Mouse (Mus musculus) stomach, embryonic 16.5 days (tissue): ENCODE data around the gene Fam131b. TPM values are rescaled to one million over a fixed set of nuclear protein-coding genes. Genes with fewer than 3 reads are reported as not detected.

Experiments used
- ATAC-seq: fragments of 200-750 bp; cut with Nextera tagmentation; 2 replicates; pipeline ENCODE4 v1.8.0; 2017; ENCODE audit warnings: moderate number of reproducible peaks, moderate TSS enrichment; ENCODE audit not compliant: insufficient read depth, low FRiP score
- H3K27ac ChIP-seq: fragments of 300-500 bp; sonication (generic); 2 replicates; pipeline ENCODE4 v1.5.1; 2014; ENCODE audit warnings: low read length
- H3K27me3 ChIP-seq: fragments of 300-500 bp; sonication (generic); 2 replicates; pipeline ENCODE4 v1.6.1; 2014; ENCODE audit warnings: low read length, control low read depth, mixed read lengths; ENCODE audit not compliant: control insufficient read depth, insufficient read depth
- H3K36me3 ChIP-seq: fragments of 300-500 bp; sonication (generic); 2 replicates; pipeline ENCODE4 v1.6.1; 2014; ENCODE audit warnings: low read length; ENCODE audit not compliant: control insufficient read depth, insufficient read depth
- H3K4me1 ChIP-seq: fragments of 300-500 bp; sonication (generic); 2 replicates; pipeline ENCODE4 v1.6.1; 2014; ENCODE audit warnings: low read length, control low read depth, mixed read lengths; ENCODE audit not compliant: control insufficient read depth, insufficient read depth
- H3K4me2 ChIP-seq: fragments of 300-500 bp; sonication (generic); 2 replicates; pipeline ENCODE4 v1.6.1; 2014; ENCODE audit warnings: low read depth, low read length, mixed read lengths
- H3K4me3 ChIP-seq: fragments of 300-500 bp; sonication (generic); replicated peaks from 2 replicates; pipeline ENCODE4 v1.5.1; 2014; ENCODE audit warnings: mild to moderate bottlenecking, low read length
- H3K9ac ChIP-seq: fragments of 300-500 bp; sonication (generic); 2 replicates; pipeline ENCODE4 v1.6.1; 2014; ENCODE audit warnings: low read length
- H3K9me3 ChIP-seq: fragments of 300-500 bp; sonication (generic); replicated peaks from 2 replicates; pipeline ENCODE4 v1.6.1; 2016; ENCODE audit warnings: low read length, control low read depth; ENCODE audit not compliant: control insufficient read depth
- WGBS: fragments of 180-500 bp; shearing (Covaris S2); extraction: QIAGEN DNeasy Blood & Tissue Kit; methylation state at CpG from one replicate; pipeline ENCODE4 v1.1.7; 2014; 5-methylcytosine and 5-hydroxymethylcytosine counted together
- polyA plus RNA-seq: library from polyadenylated mRNA; unstranded; fragments of >200 nt; fragmentation: Nextera tagmentation; extraction: Ambion mirVana; gene quantifications from 2 replicates; pipeline ENCODE4 v1.2.1, GENCODE M21; 2015

The Fam131b gene
- polyA plus RNA-seq, 1 experiment from 2014 or later = 0.32 TPM

GRCm38 (mm10) chr6:42350968-42351775 lies 26.7 kb upstream of the Fam131b start:
- no peak for ATAC-seq
- peak overlapping the region; percentile 97 for H3K27ac ChIP-seq
- peak overlapping the region; percentile 95 for H3K4me2 ChIP-seq
- peak overlapping the region; percentile 96 for H3K9ac ChIP-seq
- peaks cover 14% of the 10 kb centered on the region; the same call in 1 of the 2 replicates for H3K36me3 ChIP-seq
- WGBS = 32% methylated on average over 13 of the region's 13 CpGs
- H3K4me1 ChIP-seq = peaks cover 48% of the 10 kb centered on the region
- peak overlapping the region; percentile 83 for H3K4me3 ChIP-seq
- H3K27me3 ChIP-seq = no peaks in the 10 kb centered on the region
- H3K9me3 ChIP-seq = no peaks in the 10 kb centered on the region

GRCm38 (mm10) chr6:42350021-42350967 lies 25.9 kb upstream of the Fam131b start:
- peak overlapping the region; percentile 96 for H3K9ac ChIP-seq
- no peaks in the 10 kb centered on the region for H3K9me3 ChIP-seq
- H3K4me1 ChIP-seq = peaks cover 47% of the 10 kb centered on the region
- ATAC-seq = peak; percentile 2
- peak overlapping the region; percentile 97 for H3K27ac ChIP-seq
- H3K36me3 ChIP-seq = peaks cover 9% of the 10 kb centered on the region; the same call in 1 of the 2 replicates
- H3K27me3 ChIP-seq = no peaks in the 10 kb centered on the region
- WGBS = under 1% methylated on average over 69 of the region's 72 CpGs
- H3K4me2 ChIP-seq = peak overlapping the region; percentile 95
- H3K4me3 ChIP-seq = peak overlapping the region; percentile 83

DNA sequence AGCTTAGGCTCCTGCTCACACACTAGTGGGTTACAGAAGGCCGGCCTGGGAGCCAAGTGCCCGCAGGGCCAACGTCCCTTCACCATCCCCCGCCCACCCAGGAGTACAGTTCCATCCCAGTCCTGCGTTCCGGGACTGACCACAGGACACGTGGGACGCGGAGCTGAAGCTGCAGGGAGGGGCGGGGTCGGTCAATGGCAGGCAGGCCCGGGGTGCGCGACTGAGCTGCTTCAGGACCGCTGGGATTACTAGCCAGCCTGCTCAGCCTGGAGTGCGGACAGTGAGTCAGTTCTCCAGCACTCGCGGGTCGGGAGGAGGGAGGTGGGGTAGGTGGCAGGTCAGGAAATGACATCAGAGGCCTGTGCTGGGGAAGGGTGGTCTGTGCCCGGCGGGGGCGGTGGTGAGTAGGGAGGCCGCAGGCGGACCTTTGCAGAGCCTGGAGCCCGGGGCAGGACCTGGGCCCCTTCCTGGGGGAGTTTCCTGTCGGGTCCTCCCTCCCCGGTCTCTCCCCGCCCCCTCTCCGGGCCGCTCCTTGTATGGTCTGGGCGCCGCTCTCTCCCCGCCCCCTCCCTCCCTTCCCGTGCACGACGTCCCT lies 25.1 kb upstream of the Fam131b start, which contains the start of gene Zyx:
TSS of gene Zyx (plus strand) at position 205 of the 595 bp plus-strand sequence.
- H3K4me2 ChIP-seq = peak within 1 kb of the TSS; percentile 95
- H3K36me3 ChIP-seq = peaks cover 9% of the 10 kb centered on the region; the same call in 1 of the 2 replicates
- H3K4me3 ChIP-seq = peak within 1 kb of the TSS; percentile 83
- H3K27me3 ChIP-seq = no peaks in the 10 kb centered on the region
- ATAC-seq = peak; percentile 94
- H3K9me3 ChIP-seq = no peaks in the 10 kb centered on the region
- H3K9ac ChIP-seq = peak within 1 kb of the TSS; percentile 96
- 0% methylated on average over 23 of the region's 36 CpGs for WGBS
- H3K27ac ChIP-seq = peak within 1 kb of the TSS; percentile 97
- peaks cover 41% of the 10 kb centered on the region for H3K4me1 ChIP-seq

DNA sequence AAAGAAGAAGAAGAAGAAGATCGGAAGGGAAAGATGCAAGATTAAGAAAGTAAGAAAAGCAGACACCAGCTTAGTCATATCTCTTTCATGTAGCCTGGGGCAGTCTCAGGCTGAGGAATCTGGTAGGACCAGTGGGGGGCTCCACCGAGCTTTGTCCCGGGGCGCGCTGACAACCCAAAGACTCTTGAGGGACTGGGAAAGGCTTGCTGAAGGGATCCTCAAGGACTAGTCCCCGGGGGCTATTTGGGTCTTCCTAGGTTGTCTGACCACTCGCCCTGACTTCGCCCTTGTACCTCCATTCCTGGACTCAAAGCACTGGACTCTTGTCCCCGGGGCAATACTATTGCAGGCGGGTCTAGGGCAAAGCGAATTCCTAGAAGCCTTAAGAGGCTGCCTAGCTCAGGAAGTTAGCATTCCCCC lies 24.6 kb upstream of the Fam131b start:
- 2% methylated on average over 11 of the region's 11 CpGs for WGBS

GRCm38 (mm10) chr6:42348281-42349005 lies 24.0 kb upstream of the Fam131b start:
- H3K4me1 ChIP-seq = peaks cover 30% of the 10 kb centered on the region
- no peak overlapping the region for H3K27ac ChIP-seq
- no peak for ATAC-seq
- H3K4me2 ChIP-seq = peak overlapping the region; percentile 95
- peak overlapping the region; percentile 83 for H3K4me3 ChIP-seq
- H3K9ac ChIP-seq = no peak overlapping the region
- 38% methylated on average over 12 of the region's 12 CpGs for WGBS
- no peaks in the 10 kb centered on the region for H3K9me3 ChIP-seq
- H3K36me3 ChIP-seq = peaks cover 9% of the 10 kb centered on the region; the same call in 1 of the 2 replicates
- H3K27me3 ChIP-seq = no peaks in the 10 kb centered on the region

More for the DNA sequence above, 24.6 kb upstream of the Fam131b start:
- peak; percentile 37; the same call in 1 of the 2 replicates for ATAC-seq
- no peaks in the 10 kb centered on the region for H3K9me3 ChIP-seq
- peak overlapping the region; percentile 95 for H3K4me2 ChIP-seq
- H3K27ac ChIP-seq = peak overlapping the region; percentile 97
- peak overlapping the region; percentile 96 for H3K9ac ChIP-seq
- H3K4me3 ChIP-seq = peak overlapping the region; percentile 83
- peaks cover 9% of the 10 kb centered on the region; the same call in 1 of the 2 replicates for H3K36me3 ChIP-seq
- peaks cover 36% of the 10 kb centered on the region for H3K4me1 ChIP-seq
- H3K27me3 ChIP-seq = no peaks in the 10 kb centered on the region

DNA sequence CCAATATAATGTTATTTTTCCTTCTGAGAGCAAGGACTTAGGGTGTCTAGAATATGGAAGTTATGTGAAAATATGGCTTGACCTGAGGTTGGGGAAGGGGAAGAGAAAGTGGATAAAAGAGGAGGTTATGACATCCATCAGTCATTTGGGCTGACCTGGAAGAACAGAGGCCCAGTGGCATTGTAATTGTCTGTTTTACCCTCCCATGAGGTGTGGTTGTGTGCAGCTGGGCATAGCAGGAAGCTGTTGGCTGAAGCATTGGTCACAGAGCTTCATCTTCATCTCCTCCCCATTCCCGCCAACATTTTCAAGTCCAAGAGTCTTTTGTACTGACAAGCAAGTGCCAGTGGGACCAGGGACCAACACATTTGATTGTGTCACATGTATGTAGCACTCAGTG lies 19.8 kb upstream of the Fam131b start:
- Histone ChIP-seq H3K27me3 (no peaks in the 10 kb centered on the region), H3K4me3 (no peak overlapping the region), H3K9me3 (no peaks in the 10 kb centered on the region), H3K4me1 (peaks cover 3% of the 10 kb centered on the region; the same call in 1 of the 2 replicates), H3K27ac (no peak overlapping the region), H3K9ac (no peak overlapping the region), H3K36me3 (no peaks in the 10 kb centered on the region), H3K4me2 (no peak overlapping the region)
- no peak for ATAC-seq
- 83% methylated on average over 1 of the region's 1 CpGs for WGBS

DNA sequence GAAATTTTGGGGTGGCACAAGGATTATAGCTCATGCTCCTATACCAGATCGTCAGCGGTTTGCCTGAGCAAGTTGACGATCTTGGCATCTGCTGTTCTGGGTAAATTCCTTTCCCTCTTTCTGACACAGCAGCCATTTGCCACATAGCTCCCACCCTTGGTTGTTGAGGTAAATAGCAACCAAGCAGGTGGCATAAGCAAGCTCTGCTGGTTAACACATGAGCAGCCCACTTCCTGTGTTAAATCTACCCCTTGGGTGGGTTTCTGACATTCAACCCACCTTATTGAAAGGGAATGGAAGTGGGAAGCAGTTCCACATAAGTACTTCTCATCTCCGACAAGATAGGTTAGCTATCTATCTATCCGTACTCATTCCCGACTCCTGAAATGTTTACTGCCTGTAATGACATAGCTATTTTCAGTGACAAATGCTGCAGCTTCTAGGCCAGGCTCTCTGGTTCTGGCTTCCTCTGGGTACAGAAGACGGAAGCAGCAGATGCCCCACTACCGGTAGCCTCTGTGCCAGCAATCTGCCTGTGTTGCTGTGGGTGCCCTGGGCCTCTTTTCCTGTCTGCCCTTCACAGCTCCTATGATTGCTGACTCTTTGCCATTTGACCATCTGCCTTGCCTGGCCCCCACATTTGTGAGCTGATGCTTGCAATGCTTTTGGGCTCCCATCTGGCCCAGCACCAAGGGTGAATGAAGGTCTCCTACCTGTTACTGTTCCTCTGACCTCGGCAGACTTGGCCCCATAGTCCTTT lies 19.1 kb upstream of the Fam131b start:
- H3K27ac ChIP-seq = no peak overlapping the region
- H3K27me3 ChIP-seq = no peaks in the 10 kb centered on the region
- no peaks in the 10 kb centered on the region for H3K9me3 ChIP-seq
- H3K4me3 ChIP-seq = no peak overlapping the region
- ATAC-seq = no peak
- no peak overlapping the region for H3K4me2 ChIP-seq
- no peak overlapping the region for H3K9ac ChIP-seq
- H3K36me3 ChIP-seq = no peaks in the 10 kb centered on the region
- peaks cover 1% of the 10 kb centered on the region; the same call in 1 of the 2 replicates for H3K4me1 ChIP-seq
- WGBS = 73% methylated on average over 9 of the region's 9 CpGs

- Histone ChIP-seq H3K36me3 (no peaks in the 10 kb centered on the region), H3K4me2 (no peak overlapping the region), H3K9me3 (no peaks in the 10 kb centered on the region), H3K27me3 (no peaks in the 10 kb centered on the region), H3K4me1 (no peaks in the 10 kb centered on the region), H3K27ac (no peak overlapping the region), H3K9ac (no peak overlapping the region), H3K4me3 (no peak overlapping the region)
- no peak for ATAC-seq
- WGBS = 56% methylated on average over 1 of the region's 1 CpGs
Measured at GRCm38 (mm10) chr6:42342171-42342570, 17.7 kb upstream of the Fam131b start.
